Mouse (Mus musculus) adipocyte (in vitro differentiated cells): ENCODE measurements at regions not wholly inside any gene's neighbourhood (a gene's known extent, or its start where the extent isn't known, plus 50 kb on each side); places are given as distances from the start of the nearest gene placed in this dataset.

ENCODE experiments used
- DNase-seq: peaks from one replicate; pipeline ENCODE4 v3.0.0-alpha.2; 2016; ENCODE audit warnings: low spot score

DNA sequence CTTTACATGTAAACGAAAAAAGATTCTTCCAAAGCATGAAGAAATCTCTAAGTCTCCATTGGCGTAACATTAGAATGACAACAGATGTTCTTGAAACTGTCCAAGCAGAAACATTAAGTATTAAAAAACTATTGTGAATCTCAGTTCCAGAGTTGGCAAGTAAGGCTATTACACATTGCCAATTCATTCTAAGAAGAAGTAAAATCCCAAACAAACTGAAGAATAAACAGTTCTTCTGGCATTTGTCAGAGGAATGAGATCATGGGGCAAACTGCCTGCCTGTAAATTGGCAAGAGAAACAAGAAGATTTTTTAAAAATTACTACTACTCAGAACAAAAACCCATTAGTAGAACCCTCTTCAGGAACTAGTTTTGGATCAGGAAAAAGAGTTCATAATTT lies 680.1 kb downstream of the Nova1 start:
- DNase-seq: peak; percentile 6

DNA sequence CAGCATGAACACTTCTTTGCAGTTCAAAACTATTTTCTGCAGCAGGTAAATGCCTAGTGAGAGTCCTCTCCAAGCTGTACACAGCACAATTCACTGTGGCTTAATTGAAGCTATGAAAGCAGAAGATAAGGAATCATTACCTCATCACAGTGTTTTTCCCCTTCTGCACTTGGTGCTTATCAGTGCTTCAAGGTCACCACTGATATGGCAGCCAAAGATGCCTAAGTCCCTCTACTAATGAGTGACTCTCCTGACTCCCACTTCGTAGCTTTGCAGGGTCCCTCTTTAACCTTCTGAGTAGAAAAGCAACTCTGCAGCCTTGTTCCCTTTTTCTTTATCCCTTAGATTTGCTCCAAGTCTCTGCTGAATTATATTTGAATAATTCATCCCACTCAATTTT lies 692.9 kb downstream of the Nova1 start:
- no peak for DNase-seq

DNA sequence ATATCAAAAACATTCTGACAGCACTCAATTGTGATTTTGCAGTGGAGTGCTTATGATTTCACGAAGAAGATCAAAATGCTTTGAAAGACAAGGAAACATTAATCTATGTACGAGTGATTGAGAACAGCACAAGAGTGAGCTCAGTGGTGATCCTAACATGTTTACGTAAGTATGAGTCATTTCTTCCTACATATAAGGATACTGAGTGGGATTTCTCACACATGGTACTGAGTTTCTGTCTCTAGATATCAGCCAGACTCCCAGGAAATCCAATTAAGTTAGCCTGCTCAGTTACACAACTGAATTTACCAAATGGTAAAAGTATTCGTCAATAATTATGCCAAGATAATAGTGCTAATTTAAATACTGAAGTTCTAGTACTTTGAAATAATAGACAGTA lies 707.4 kb downstream of the Nova1 start:
- no peak for DNase-seq

DNA sequence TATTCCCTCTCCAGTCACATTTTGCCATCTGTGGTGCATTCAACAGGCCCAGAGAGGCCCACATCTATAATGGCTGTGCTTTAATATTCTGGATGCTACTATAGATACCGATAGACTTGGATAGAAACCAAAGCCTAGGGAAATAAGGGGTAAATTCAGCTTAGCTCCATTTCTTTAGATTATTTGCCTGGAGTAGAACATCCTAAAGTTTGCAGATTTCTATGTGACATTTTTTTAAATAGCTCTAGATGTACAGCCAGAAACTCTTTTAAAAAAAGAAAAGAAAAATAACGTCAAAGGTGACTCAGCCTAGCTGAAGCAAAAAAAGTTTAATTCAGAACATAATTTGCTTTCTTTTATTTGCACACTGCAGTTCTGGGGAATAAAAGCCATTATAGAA lies 735.4 kb downstream of the Nova1 start:
- no peak for DNase-seq

DNA sequence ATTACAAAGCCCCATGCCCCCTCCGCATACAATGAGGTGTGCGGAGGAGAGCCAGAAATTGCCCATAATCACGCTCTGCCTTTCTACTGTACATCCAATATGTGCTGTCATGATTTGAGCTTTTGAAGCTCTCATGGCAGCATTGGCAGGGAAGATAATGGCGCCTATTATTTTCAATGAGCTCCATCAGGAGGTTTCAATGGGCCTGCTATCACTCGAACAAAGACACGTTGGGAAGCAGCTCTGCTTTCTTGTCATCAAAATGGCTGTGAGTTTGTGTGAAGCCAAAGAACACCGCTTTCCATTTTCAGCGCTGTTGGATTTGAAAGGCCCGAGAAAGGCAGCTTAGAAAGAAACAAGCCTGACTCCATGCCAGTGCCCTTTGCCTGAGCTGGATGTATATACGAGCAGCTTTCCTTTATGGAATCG lies 742.9 kb downstream of the Nova1 start:
- no peak for DNase-seq

DNA sequence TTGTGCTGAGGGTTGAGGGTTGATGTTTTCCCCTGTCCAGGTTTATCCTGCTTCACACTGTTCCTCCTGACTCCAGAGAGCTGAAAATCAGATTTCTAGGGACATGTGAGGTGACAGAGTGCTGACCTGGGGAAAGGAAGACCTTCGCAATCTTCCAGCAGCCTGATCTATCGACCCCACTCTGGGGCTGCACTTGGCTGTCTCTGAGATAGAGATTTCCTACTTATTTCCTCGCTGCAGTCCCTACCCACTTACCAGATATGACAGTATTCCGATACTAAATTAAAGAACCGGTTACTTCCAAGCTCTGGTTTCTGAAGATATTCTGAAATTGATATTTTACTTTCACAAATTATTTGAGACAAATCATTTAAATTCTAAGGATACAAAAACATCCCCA lies 743.4 kb downstream of the Nova1 start:
- no peak for DNase-seq

DNA sequence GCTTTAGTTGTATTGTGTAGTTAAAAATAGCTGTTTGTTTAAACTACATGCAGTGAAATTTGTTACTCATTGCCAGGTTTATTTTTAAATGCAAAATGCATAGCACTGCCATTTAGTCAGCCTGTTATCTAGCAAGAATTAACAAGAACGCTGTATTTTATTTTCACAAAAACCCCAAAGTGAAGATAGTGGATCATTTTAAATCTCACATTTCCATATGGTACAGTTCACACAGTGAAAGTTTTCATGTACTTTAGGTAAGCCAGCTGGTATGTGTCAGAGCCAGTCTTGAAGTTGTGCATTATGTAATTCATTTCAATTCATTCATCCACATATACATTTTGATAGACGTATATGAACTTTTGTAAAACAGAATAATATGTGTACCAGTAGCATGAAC lies 751.8 kb downstream of the Nova1 start:
- no peak for DNase-seq

DNA sequence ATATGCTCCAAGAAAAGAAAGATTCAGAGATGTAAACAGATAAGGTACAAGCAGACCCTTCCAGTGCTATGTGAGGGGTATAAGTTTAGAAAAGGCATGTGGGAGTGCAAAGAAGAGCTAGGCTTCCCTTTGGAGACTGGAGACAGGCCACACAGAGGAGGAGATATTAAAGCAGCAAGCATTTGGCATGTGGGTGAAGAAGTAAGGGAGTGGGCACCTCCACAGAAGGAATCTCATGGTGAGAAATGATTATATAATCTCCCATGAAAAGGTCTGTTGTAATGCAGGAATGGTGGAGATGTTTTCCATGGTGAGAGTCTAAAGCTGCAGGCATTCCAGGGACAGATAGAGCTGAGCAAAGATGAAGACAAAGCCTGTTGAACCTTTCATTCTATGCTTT lies 778.1 kb downstream of the Nova1 start:
- no peak for DNase-seq

DNA sequence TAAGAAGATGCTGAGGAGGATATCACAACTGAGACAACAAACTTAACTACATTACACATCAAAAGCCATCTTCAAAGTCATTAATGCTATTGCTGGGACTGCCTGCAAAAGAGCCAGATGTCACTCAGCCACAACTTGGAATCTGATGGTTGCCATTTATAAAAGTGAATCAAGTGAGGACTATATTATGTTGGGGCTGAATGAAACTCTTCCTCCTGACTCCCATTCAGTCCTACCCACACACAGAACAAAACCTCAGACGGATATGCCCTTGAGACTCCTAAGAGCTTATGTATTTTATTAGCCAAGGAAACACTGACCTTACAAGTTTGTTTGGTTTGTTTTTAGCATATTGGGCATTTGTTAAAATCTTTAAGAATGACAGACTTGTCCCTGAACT lies 778.5 kb downstream of the Nova1 start:
- no peak for DNase-seq

DNA sequence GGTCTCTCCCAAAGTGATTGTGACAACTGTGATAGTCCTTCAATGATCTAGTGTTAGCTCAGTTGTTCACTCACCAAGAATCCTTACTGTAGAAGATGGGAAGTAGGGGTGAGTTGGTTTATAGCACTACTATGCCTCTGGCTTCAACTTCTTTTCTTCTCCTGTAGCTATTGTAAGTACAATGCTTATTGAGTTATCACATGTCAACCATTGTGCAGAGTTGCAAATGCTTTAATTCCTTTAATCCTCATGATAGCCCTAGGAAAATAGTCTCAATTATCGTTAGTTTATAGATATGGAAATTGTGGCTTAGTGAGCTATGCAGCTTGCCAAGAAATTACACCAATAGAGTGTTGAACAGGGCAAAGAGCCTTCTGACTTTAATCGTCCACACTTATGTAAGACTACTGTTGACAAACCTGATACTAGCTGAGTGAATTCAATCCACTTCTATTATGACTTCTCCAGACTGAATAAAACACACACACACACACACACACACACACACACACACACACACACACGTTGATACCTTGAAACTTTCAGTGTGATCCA lies 782.1 kb downstream of the Nova1 start:
- no peak for DNase-seq

DNA sequence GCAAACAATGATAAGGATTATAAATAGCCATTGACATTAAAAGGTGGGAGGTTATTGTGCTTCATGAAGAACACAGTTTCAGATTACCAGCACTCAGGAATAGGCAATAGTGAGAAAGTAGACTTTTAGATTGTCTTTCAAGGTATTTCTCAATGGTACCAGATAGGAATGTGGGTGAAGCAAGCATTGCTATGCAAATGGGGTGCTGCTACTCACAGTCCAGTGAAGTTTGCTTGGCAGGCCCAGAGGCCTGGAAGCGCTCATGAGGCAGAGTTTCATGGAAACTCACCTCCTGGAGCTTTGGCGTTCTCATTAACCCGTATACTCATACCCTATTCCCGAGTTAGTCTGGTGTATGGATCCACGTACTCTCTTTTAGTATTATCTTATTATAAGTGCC lies 793.5 kb downstream of the Nova1 start:
- no peak for DNase-seq

DNA sequence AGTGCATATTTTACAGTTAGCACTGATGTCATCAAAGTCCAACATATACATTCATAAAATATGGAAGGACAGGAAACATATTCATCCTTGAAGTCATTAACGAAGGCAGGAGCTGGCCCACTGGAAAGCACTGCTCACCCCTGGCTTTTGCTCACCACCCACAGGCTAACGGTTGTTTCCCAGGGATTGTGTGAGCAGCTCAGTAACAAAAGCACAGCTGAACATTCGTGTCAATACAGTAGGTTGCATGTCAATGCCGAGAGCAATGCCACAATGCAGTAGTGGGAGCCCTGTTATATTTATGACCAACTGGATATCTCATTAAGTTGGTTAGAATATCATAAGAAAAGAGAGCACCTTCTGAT lies 797.2 kb downstream of the Nova1 start:
- no peak for DNase-seq

DNA sequence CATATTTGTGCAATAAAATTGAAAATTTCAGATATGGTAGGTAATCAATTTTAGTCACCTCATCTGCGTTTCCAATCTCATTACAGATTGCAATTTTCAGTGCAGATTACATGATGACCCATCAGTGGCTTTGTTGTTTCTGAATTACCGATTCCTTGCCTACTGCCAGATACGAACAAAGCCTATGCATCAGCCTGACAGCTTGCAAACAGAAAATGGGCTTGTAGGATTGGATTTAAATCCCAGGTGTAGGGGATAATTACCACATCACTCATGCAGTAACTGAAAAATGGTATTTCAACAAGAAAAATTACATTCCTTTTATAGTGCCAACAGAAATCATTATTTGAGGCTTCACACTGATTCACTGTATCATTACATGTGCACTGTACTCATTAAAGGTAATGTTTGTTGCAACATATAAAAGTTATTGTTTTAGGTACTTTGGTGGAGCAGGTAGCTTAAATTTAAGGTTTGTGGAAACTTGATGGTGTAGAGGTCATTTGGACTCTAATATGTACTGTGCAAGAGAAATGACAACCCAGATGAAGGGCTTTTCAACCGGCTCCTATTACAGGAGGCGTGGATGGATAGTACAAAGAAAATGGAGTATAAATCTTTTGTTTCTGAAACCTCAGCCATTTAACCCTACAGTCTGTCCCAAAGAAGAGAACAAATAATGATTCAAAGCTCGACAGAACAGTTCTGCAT lies 797.7 kb downstream of the Nova1 start:
- no peak for DNase-seq

DNA sequence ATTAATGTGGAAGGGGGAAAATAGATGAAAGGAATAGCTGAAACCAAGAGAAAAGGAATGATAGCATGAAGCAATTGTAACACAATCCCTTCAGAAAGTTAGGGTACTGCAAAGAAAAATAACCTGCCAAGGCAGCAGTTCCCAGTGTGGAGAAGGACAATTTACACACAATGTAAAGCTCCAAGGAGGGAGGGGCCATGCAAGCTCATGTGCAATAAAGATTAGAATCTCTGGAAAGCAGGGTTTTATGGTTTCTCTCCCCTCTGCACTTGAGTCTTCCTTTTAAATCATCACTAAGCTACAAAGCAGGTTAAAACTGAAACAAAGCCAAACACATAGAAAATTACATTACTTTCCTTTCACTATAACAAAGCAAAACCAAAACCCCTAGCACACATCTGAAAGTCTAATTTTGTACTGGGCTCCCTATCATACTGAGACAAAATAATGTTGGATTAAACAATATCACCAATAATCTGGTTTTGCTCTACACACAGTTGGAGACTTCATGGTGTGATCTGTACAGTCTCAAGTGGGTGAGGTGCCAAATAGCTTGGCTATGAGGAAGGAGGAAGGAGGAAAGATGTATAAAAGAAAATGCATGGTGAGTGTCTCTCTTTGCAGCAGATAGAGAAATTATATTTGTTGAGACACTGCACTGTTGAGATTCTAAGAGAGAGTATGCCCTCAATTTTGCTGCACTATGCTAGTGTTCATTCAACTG lies 840.9 kb downstream of the Nova1 start:
- no peak for DNase-seq

DNA sequence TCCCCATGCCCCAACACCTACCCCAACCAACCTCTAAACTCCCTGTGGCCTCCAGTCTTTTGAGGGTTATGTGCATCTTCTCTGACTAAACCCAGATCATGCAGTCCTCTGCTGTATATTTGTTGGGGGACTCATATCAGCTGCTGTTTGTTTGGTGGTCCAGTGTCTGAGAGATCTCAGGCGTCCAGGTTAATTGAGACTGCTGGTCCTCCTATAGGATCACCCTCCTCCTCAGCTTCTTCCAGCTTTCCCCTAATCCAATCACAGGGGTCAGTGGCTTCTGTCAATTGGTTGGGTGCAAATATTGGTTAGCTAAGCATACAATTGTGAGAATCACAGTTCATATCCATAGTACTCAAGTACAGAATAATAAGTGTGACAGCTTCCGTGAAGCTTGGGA lies 842.9 kb downstream of the Nova1 start:
- no peak for DNase-seq

DNA sequence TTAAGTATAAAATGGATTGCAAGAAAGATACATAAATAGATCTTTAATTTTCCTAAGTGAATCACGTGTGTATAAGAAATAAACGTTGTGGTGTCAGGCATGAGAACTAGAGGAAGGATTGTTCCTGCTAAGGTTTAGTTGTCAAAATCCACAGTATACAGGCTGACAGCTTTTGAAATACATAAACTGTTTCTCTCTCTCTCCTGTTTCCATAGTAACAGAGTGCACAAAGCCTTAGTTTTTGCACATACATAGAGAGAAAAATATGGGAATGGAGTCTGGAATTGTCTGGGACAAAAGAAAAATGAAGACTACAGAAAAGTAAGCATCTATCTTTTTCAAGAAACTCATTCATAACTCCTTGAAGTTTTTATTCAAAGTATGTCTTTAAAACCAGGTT lies 848.3 kb downstream of the Nova1 start:
- no peak for DNase-seq

DNA sequence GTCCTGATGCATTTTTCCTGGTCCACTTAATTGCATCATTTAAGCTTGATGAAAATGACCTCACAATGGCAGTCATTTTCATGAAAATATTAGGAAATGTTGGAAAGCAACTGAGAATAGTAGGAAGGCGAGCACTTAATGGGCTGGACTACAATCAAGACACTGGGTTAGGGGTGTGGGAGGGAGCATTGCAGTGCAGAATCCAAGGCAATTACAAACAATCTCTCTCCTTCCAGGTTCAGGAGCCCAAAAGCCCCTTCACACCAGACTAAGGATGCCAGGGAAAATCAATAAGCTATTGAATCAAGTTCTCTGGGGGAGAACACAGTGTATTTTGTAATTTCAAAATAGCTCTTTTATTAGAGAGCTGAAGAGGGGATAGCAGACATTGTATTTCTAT lies 848.8 kb downstream of the Nova1 start:
- DNase-seq: no peak

DNA sequence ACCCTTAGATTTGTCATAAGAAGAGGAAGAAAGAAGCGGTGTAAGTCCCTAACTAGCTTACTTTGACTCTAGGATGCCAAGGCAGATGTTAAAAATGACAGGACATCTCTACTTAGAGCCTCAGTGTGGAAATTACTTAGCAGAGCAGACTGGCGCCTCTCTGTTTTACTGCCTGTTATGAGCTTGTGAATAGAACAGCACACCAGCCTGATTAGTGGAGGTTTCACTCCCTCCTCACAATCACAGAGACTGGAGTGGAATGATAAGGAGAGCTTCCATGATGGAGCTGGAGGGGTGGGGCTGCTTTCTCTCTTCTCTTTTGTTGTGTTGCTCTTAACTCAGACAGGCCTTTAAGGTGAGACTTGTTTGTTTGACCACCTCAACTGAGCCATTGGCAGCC lies 871.8 kb downstream of the Nova1 start:
- DNase-seq: no peak

DNA sequence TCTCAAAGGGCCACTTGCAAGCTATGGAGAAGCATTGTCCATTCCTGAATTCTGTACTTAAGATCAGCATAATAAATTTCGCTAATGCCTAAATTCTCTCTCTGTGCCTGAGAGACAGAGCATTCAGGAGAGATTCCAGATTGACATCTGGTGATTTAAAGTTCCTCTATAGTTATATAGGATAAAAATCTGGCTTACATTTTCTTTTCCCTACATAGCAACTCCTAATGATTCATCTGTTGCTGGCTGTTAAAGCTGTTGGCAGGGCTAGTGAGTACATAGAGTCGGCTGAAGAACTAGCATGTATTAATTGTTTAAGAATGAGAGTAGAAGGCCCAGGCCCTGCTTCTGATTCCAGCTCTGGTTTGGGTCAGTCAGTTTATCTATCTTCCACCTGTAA lies 870.0 kb upstream of the Stxbp6 start:
- DNase-seq: no peak

DNA sequence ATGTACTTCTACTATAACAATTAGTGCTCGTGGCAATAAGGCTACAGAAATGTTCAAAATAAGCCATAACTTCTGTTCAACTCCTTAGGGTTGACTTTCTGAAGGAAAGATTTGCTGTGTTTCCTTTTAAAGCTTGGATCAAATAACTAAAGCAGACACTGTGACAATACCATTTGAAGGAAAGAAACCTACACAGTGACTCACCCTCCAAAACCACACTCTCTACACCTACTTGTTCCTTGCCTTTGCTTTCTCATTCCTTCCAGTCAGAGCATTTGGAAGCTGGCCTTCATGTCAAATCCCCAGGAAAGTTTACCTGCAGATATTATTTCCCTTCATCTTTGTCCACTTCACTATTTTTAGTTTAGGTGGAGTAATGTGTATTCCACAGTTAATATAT lies 867.9 kb upstream of the Stxbp6 start:
- DNase-seq: no peak

DNA sequence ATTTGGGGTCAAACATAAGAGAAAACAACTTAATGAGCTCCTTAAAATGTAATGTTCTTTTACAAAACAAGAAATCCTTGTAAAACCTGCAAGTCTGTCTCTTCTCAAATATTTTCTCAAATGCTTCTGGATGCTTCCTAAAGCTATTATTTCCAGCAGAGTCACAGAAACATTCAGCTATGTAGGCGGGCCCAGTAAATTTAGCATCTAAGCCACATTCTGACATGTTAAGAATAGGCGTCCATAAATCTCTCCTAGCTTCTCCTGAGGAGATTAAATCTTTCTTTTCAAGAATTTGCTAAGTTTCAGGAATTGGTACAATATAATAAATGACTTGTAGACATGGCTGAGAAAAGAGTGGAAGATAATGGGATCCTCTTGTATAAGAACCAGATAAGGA lies 858.9 kb upstream of the Stxbp6 start:
- DNase-seq: no peak

DNA sequence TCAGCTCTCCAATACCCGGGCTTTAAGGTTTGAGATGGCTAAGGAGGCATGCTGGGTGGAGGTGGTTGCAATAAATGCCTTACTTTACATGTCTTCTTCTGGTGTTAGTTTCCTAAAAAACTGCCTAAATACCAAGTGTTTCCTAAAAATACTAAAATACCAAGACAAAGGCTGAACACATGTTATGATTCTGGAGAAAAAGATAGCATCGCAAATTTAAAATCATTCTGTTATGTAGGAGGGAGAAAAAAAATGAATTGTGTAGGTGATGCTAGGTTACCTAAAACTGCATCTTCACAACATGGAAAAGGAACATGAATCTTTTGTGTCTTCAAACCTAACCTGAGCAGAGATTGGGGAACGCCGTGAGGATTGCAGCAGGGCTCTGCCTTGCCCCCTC lies 857.7 kb upstream of the Stxbp6 start:
- no peak for DNase-seq

DNA sequence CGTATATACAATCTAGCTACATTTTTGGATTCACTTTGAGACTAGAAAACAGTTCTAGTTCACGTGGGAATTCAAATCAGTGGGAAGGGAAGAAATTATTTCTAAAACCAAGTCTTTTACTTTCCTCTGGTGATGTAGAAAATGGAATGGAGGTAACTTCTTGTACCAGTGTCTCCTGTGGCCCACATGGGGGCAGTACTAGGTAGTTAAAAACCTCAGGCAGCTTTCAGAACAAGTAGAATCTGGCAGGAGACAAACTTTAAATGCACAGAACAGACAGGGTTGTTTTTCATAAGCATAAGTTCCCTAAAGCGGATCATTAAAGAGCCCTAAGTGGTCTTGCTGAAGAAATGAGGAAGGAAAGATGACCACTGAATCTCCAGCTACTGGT lies 855.2 kb upstream of the Stxbp6 start:
- DNase-seq: peak; percentile 2
